Mouse (Mus musculus): Measurements from ENCODE around the gene Mast1.

GRCm38 (mm10) chr8:84985049-84985683 is 48.0 kb upstream of the Mast1 start:
- TF ChIP-seq GATA1 (IDR thresholded peaks at IDR 0.05; ENCODE audit: borderline replicate concordance, low read length): no peak
- TF ChIP-seq FLI1 (IDR thresholded peaks at IDR 0.05; ENCODE audit: low read length): no peak

All from megakaryocyte, embryonic 14.5 days (primary cell).